Mouse (Mus musculus): ENCODE results near the gene AC124502.3. TPM values are rescaled to one million over a fixed set of nuclear protein-coding genes. Genes with fewer than 3 reads are reported as not detected.

Gene AC124502.3
- polyA plus RNA-seq, 1 experiment, result 5.4 TPM

GRCm38 (mm10) chr19:5056251-5056650, 17.6 kb downstream of the AC124502.3 start:
- no peak for DNase-seq (ENCODE audit: extremely low spot score in 1 of 2, low spot score in 1 of 2)

GRCm38 (mm10) chr19:5057876-5058775, 19.4 kb downstream of the AC124502.3 start:
- DNase-seq (ENCODE audit: extremely low spot score in 1 of 2, low spot score in 1 of 2), result no peak

GRCm38 (mm10) chr19:5058801-5059771, 20.4 kb downstream of the AC124502.3 start:
- no peak for DNase-seq (ENCODE audit: extremely low spot score in 1 of 2, low spot score in 1 of 2)

- no peak for DNase-seq (ENCODE audit: extremely low spot score in 1 of 2, low spot score in 1 of 2)
Measured at GRCm38 (mm10) chr19:5060365-5061330, 22.0 kb downstream of the AC124502.3 start.

GRCm38 (mm10) chr19:5062041-5062440, 23.4 kb downstream of the AC124502.3 start:
- DNase-seq (ENCODE audit: extremely low spot score in 1 of 2, low spot score in 1 of 2), result no peak

GRCm38 (mm10) chr19:5062446-5062845, 23.8 kb downstream of the AC124502.3 start:
- DNase-seq (ENCODE audit: extremely low spot score in 1 of 2, low spot score in 1 of 2), result no peak

- DNase-seq (ENCODE audit: extremely low spot score in 1 of 2, low spot score in 1 of 2), result no peak
Measured at GRCm38 (mm10) chr19:5065104-5065503, 26.4 kb downstream of the AC124502.3 start.

- no peak for DNase-seq (ENCODE audit: extremely low spot score in 1 of 2, low spot score in 1 of 2)
Measured at GRCm38 (mm10) chr19:5067040-5067799, 28.5 kb downstream of the AC124502.3 start.

- no peak for DNase-seq (ENCODE audit: extremely low spot score in 1 of 2, low spot score in 1 of 2)
Measured at GRCm38 (mm10) chr19:5067867-5068569, 29.3 kb downstream of the AC124502.3 start, which contains the start of gene Cd248. Gene Cd248 (plus strand): TSS chr19:5068078.

- no peak for DNase-seq (ENCODE audit: extremely low spot score in 1 of 2, low spot score in 1 of 2)
Measured at GRCm38 (mm10) chr19:5068570-5069234, 30.0 kb downstream of the AC124502.3 start.

GRCm38 (mm10) chr19:5069486-5069885, 30.8 kb downstream of the AC124502.3 start:
- DNase-seq (ENCODE audit: extremely low spot score in 1 of 2, low spot score in 1 of 2), result no peak

GRCm38 (mm10) chr19:5069978-5070377, 31.3 kb downstream of the AC124502.3 start:
- no peak for DNase-seq (ENCODE audit: extremely low spot score in 1 of 2, low spot score in 1 of 2)

- no peak for DNase-seq (ENCODE audit: extremely low spot score in 1 of 2, low spot score in 1 of 2)
Measured at GRCm38 (mm10) chr19:5071077-5071476, 32.4 kb downstream of the AC124502.3 start.

- DNase-seq (ENCODE audit: extremely low spot score in 1 of 2, low spot score in 1 of 2), result no peak
Measured at GRCm38 (mm10) chr19:5071545-5072369, 33.1 kb downstream of the AC124502.3 start.

- no peak for DNase-seq (ENCODE audit: extremely low spot score in 1 of 2, low spot score in 1 of 2)
Measured at GRCm38 (mm10) chr19:5072389-5073019, 33.8 kb downstream of the AC124502.3 start.

GRCm38 (mm10) chr19:5073028-5073427, 34.3 kb downstream of the AC124502.3 start:
- no peak for DNase-seq (ENCODE audit: extremely low spot score in 1 of 2, low spot score in 1 of 2)

GRCm38 (mm10) chr19:5073518-5073917, 34.8 kb downstream of the AC124502.3 start:
- DNase-seq (ENCODE audit: extremely low spot score in 1 of 2, low spot score in 1 of 2), result no peak

Measured in frontal cortex, adult 2 months (tissue).